Mouse (Mus musculus) retina, embryonic 14.5 days (tissue): ENCODE results near the gene Gpr162.
A peak's percentile ranks its signal among the peaks of the same experiment; 100 is the strongest.

ENCODE experiments used
- DNase-seq: peaks from one replicate; pipeline ENCODE4 v3.0.0-alpha.2; 2015; ENCODE audit warnings: low spot score

Gpr162 gene

DNA sequence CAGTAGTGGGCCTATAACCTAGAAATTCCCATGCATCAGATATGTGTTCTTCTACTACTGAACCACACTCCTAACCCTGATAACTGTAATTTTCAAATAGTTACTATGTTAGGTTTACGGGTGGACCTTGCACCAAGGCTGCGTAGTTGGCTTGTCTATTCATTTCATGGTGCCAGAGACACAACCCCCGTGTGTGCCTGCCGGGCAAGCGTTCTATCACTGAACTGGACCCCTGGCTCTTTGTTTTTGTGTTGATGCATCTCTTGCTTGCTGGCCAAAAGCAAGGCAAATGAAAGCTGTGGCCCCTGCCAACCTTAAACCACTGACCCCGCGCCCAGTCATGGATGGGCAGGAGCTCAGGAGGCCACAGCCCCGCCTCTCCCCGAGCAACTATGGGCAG lies 18.0 kb upstream of the Gpr162 start:
- DNase-seq, result no peak

DNA sequence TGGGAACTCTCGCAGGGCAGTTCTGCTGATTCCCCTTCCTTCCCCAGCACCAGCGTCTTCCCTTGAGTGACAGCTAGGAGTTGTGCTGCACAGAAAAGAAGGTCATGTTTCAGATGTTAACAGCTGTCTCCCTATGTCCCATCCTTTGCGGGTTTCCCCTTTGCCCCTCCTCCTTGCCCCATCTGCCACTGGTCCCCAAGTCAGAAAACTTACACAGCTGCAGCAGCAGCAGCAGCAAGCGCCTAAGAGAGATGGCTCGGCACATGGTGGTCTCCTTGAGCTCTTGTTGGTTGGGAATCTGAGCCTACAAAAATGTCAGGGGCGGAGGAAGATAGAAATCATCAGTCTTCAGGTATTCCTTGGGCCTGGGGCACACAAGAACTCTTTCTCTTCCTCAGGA lies 15.6 kb upstream of the Gpr162 start:
- DNase-seq, result no peak

DNA sequence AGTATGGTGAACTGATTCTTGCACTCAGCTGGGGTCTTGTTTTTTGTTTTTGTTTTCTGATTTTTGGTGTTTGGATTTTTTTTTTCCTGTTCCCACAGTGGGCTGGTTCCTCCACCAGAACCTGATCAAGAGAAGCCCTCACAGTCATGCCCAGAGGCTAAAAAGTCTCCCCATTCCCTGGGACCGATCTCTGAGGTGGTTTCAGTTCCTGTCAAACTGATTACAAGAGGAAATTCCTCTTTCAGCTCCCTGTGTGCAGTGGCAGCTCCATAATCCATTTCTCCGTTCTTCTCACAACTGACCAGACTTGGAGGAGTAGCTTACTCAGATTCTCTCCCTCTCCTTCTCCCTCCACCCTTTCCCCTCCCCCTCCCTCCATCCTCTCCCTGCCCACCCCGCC lies 10.6 kb upstream of the Gpr162 start:
- no peak for DNase-seq

DNA sequence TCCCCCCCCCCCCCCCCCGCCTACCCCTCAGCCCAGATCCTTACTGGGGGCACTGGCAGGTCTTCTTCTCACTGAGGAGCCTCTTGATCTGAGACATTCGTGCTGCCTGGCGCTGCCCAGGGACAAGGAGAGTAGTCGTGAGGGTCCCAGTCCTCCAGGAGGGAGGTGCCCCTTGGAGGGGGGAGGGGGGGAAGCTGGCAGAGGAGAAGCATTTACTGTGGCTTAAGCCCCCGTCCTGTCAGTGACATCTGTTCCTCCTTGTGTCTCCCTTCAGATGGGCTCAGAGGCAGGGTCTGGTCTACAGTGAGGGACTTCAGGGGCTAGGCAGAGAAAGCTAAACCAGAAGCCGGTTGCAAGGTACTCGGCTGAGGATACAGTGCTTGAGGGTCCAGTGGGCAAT lies 2.8 kb upstream of the Gpr162 start:
- DNase-seq, result no peak

DNA sequence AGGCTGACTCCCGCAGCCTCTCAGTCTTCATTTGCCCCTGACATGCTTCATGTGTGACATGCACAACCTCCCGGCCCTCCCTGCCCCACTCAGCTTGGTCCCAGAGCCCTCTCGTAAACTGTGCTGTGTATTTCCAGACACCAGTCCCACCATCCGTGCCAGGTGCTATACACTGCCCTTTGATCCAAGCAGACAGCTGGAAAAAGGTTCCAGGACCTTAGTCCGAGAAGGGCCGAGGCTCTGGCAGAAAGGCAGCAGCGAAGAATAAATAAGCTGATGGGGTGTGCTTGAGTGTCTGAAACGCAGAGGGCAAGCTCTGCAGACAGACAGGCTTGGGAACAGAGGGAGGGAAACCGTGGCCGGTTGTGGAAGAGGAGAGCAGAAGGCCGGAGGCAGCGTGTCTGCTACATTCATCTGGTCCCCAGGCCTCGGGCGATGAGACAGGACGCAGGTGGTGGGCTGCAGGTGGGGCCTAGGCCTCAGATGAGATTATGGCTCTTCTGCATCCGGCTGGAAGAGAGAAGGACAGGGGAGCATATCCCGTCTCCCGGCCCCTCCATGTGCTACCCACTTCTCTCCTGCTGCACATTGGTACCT lies 2.1 kb upstream of the Gpr162 start:
- no peak for DNase-seq

DNA sequence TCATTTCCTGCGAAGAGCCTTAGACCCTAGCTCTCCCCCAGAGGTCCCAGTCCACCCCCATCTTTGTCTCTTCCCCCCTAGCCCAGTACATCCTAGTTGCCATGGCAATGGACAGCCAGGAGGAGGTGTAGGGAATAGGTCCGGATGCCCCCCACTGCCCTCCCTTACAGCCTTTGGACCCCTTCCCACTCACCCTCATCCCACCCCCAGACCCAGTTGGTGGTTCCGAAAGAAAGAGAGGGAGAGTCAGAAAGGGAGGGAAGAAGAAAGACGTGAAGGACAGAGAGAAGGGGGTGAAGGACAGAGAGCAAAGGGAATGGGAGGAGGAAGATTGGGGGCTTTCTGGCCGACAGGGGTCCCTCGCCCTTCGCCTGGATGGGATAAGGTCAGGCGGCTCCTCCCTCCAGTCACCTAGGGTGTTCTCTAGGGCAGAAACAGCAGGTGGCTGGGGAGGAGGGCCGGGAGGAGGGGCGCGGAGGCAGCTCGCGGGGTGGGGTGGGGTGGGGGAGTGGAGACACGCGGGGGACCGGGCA lies 592 bp downstream of the Gpr162 start:
- DNase-seq, result no peak

DNA sequence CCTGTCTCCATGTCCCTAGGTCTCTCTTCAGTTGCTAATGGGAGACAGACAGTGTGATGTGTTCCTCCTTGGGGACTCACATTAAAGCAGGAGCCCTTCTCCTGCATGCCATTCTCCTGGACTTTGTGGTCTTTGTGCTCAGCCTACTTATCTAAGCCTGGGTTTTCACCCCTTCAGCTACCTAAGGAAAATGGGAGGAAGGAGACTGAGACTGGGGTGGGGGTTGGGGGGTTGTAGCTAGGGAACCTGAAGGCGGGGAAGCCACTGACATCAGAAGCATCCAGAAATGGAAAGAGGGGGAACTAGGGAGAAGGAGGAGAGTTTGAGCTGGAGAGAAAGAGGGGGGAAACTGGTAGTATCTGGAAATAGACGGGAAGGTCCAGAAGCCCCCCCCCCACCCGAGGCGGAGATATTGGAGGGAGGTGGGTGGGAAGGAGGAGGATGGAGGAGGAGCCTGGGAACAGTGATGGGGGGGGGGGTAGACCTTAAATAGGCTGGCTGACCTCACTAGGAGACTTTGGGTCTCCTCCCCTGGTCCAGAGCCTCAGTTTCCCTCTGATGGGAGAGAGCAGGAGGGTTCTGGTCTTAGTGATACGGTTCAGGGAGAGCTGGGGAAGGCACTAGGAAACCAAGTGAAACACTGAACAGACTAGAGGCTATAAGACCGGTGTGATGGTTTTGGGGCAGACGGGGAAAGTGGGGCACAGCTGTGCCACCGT lies 1.2 kb downstream of the Gpr162 start:
- DNase-seq, result no peak

DNA sequence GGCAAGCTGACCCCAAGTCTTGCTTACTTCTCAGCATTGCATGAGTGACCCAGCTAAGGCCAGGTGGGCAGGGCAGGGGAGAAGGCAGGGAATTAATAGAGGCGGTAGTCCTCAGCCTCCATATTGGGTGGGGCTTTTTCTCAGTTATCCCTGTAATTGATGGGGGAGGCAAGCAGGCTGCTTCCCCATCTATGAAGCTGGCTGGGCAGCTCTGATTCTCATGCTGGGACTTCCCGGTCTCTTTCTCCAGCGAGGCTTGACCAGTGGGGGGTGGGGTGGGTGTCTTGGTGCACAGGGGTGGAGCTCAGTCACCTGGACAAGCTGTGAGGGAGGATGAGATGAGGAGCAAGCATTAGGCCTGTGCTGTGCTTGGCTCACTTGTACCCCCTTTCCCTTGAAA lies 2.0 kb downstream of the Gpr162 start:
- no peak for DNase-seq

DNA sequence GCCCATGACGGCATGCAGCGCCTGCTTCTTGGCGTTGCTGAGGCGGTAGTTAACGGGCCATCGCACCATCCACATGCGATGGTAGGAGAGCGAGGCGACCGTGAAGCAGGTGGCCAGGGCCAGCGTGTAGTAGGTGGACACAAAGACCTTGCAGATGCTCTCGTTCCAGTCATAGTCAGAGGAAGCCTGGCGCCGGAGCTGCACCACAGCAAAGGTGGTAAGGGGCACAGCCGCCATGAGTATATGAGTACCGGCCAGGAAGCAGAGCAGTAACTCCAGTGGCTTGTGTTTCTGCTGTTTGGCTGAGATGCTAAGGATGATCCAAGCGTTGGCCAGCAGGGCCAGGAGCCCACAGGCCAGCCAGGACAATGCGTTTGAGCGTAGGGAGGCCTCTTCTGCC lies 2.5 kb downstream of the Gpr162 start:
- DNase-seq, result no peak

DNA sequence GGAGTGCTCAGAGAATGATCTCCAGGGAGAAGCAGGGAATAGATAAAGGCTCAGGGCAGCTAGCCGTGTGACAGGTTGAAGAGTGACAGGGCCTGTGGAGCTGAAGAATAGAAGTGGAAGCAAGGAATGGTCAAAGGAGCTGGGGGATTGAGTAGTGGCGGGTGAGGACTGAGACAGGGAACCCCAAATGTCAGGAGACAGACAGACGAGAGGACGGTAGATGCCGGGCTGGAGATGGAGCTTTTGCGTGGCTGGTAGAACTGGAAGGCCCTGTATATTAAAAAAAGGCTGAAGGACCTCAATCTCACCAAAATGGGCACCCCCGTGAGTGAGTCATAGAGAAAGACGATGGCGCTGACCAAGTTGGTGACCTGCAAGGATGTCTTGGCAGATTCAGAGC lies 3.3 kb downstream of the Gpr162 start:
- DNase-seq, result no peak

DNA sequence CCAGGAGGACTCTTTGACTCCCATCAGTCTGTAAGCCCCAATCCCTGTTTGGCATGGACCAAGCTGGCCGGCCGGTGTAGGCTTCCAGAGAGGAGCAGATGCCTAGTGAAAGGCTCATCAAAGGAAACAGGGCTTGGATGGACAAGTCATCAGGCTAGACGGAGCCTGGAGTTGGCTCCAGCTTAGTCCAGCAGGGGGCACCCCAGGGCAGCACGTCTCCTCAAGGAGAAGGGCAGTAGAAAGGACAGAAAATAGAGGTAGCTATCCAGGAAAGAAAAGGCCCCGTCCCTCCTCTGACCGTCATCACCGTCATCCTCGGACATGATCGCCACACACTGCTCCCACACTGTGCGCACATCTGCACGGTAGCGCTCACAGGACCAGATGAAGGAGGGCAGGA lies 4.1 kb downstream of the Gpr162 start:
- DNase-seq, result peak; percentile 94

DNA sequence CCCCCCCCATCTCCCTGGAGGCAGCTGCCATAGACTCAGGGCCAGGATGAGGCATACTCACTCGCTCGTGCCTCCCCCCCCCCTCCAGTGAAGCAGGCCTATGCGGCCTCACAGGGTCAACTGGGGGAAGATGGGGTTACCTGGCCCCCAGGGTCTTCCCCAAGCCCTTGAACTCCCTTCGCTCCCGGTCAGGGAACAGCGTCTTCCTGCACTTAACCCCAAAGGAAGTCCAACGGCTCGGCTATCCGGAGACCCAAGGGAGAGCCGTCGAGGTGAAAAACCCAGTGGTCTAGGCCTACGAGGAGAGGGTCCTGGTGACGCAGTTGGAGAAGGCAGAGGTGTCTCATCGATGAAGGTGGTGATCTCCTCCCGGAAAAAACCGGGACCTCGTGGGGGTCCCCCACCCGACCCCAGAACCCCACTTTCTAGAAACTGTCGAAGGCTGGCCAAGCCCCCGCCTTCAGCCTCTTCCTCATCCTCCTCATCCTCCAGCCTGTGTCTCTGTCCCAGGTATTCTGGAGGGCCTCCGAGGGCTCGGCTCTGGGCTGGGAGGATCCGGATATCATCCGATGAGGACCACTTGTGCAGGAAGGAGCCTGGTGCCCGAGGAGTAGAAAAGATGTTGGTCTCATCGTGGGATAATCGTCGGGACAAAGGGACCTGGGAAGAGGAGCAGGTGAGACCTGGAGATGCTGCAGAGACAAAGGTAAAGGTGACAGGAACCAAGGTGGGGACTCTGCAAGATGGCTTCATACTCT lies 5.0 kb downstream of the Gpr162 start:
- DNase-seq, result no peak

DNA sequence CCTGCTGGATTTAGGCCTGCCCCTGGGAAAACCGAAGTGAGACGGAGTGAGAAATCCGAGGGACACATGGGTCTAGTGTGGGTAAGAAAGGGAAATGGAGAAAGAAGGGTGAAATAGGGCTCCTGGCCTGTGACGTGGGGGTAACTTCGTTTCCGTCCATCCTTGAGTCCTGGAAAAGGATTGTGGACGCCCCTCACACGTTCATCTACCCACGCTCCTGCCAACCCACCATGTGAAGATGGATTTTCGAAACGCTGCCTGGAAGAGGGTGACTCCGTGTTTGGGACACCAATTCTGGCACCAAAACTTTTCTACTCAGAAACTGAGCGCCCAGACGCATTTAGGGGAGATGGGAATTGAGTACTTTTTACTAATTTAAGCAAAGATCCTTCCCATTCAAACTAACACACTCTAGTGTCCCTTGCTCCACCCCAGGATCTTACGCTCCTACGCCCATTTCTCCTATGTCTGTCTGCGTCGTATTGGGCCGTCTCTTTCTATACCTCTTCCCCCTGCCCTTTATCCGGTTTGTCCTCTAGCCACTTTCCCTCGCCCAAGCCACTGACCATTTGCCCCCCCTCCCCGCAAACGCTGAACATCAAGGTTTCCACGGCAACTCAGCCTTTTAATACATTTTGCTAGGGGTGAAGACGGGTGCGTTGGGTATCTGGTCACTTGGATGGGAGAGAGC lies 5.8 kb downstream of the Gpr162 start:
- DNase-seq, result no peak

DNA sequence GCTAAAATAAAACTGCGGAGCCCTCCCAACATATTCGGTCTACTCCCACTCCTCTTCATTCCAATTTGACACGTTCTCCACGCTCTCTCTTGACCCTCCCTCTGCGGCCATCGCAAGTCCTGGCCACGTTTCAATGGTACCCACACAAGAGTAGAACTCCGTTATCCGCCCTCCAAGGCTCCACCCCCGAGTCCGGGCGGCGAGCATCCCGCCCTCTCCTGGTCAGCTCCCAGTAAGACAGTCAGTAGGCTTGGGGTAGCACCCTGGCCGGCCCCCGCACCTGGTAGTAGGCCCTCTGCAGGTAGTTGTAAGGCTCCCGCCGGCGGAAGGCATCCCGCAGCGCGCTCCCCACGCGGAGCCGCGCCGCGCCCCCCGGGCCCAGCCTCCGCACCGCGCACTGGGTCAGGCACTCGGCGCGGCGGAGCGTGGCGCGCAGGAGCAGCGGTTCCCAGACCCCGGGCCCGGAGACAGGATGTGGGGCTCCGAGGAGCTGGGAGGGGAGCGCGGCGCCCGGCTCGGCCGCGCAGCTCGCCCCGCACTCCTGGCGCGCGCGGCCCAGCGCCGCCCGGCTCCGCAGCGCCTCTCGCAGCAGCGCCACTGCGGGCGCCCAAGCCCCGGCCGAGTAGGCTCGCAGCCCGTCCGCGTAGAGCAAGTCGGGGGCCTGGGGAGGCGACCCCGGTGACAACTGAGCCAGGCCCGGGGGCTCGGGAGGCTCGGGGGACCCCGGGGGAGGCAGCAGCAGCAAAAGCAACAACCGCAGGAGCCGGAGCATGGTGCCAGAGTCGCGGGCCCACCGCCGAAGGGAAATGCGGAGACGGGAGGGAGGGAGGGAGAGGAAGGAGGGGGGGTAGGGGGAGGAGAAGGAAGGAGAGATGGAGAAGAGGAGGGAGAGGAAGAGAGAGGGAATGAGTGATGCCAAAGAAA lies 6.6 kb downstream of the Gpr162 start, which contains the start of gene P3h3:
P3h3 (minus strand) TSS at position 837 of the 924 bp plus-strand sequence.
- peak; percentile 89 for DNase-seq

DNA sequence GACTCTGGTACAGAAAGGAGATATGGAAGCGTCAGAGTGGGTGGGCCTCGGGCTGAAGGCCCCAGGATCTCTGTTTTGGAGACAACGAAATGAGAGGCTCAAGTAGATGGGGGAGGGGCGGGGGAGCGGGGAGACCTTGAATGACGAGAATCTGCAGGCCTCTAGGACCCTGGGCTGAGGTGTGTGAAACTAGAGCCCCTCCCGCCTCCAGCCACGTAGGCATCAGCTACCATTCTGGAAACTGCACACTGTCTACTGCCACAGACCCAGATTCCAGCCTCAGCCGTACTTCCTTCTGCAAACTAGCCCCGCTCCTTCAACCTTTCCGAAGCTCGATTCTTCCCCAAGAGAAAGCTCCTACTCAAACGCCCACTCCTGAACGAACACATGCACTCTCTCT lies 7.5 kb downstream of the Gpr162 start:
- DNase-seq, result peak; percentile 60

DNA sequence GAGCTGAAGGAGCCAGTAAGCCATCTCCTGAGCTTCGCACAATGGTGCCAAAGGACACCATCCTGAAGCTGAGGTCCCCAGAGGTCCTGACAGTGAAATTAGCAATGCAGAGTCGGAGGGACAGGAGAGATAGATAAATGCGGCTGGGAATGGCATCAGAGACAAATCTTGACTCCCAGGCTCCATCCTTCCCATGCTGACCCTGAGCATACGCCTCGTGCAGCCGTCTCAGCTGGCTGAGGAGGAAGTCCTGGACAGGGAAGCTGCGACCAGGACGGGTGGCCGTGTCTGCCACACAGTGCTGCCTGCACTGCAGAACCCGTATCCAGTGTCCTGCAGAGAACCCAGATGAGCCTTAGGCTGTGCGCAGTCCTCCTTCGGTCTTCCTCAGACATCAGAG lies 9.1 kb downstream of the Gpr162 start:
- no peak for DNase-seq

DNA sequence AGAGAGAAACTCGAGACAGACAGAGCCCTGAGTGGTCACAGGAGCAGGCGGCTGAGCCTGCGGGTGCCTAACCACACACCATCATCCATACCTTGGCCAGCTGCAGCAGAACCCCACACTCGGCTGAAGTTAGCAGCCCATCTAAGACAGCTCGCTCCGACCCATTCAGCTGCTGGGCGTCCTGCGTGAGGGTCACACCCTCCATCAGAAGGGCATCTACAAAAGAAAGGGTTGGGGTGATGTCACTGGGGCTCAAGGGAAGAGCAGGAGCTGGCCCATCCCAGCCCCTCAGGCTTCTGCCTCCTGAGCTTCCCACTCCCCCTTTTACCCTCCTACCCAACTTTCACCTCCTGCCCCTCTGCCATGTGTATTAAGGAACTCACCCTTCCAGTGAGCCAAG lies 13.2 kb downstream of the Gpr162 start:
- DNase-seq, result no peak

DNA sequence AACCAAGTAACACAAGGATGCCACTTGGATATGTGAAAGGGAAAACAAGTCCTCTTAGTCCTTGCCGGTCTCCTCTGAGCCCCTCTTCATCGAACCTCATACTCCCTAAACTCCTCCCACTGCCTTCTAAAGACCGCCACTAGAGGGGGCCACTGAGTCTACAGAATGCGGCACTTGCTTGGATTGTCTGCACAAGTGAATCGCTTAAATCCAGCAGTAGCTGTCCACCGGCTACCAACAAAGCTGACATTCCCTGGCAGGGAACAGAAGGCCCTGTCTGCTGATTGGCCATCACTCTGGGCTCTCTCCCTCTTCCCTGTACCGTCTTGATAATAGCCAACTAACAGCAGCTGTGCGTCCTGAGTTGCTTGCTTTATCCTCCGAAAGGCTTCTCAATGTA lies 16.5 kb downstream of the Gpr162 start:
- peak; percentile 99 for DNase-seq

DNA sequence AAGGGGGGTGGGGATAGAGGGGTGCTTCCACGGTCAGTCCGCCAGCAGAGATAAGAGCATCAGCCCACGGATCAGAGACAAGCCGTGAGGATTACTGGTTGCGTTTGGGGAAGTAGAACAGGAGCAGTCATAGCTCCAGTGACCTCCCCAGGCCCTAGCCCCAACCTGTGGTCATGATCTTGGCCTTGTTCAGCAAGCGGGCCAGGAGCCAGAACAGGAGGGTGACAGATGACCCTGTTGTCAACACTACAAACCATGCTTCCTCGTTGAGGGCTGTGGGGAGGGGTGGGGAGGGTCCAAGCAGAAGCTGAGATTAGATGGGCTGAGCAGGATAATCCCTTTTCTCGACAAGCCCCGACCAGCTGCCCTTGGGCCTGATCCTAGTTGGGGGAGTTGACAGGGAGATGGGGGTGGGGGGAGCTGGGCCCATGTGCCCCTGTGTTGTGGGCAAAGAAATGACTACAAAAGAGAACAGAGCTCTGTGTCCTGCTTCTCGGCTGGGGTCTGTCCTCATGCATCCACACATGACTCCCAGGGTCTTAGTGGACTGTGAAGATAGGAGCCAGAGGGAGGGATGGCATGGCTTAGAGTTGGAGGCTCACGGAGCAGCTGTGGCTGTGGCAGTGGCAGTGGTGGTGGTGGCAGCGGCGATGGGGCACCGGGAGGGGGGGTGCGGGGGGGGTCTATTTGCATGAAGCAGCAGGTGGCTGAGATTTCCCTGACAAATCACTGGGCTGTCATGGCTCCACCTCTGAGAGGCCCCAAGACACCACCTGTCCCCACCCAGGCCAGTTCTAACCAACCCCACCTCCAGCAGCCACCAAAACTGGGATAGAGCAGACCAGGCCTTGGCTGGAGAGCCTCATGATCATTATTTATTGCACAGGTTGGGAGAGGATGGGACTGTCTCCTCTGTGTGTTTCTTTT lies 23.3 kb downstream of the Gpr162 start, which contains the start of gene Gnb3:
Gnb3 (minus strand) TSS at position 35 of the 927 bp plus-strand sequence.
- peak; percentile 60 for DNase-seq

DNA sequence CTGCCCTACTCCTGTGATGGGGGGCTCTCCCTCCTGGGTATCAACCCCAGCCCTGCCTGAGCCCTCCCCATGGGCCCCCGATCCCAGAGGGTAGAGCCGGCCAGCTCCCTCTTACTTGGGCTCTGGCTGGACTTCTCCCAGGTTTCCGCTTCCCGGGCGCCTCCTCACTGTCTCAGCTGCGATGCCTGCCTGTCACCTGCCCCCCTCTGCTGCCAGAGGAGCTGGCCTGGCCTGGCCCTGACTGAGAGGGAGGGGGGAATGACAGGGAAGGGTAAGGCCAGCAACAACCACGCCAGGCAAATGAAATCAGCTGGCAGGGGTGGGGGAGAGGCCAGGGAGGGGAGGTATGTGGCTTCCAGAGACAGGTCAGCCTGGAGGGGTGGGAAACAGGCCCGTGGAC lies 24.0 kb downstream of the Gpr162 start:
- peak; percentile 43 for DNase-seq
